Mouse (Mus musculus): ENCODE data around the gene Vmn1r121. TPM values are rescaled to one million over a fixed set of nuclear protein-coding genes. Genes with fewer than 3 reads are reported as not detected.
"Not testable (repeated sequence)": the region's sequence is repeated elsewhere in the genome, so short reads cannot be mapped to it uniquely, and the experiment has no call there.

Gene Vmn1r121
- polyA plus RNA-seq (2015; fragmentation: Nextera tagmentation; extraction: Ambion mirVana), result not detected in 2 replicates

GRCm38 (mm10) chr7:21098413-21098812, at the start of gene Vmn1r121:
Gene Vmn1r121, minus strand, starts transcription at chr7:21098513.
- not testable (repeated sequence) for H3K9me3 ChIP-seq (ENCODE audit: control insufficient read depth, low read length); H3K4me1 ChIP-seq (replicated peaks; ENCODE audit: control insufficient read depth, insufficient read depth); H3K27ac ChIP-seq (replicated peaks); H3K27me3 ChIP-seq (ENCODE audit: control insufficient read depth, insufficient read depth, low read length); H3K4me2 ChIP-seq (replicated peaks; ENCODE audit: low read depth); H3K4me3 ChIP-seq (ENCODE audit: low read depth, low read length); H3K9ac ChIP-seq (ENCODE audit: low read length); H3K36me3 ChIP-seq (ENCODE audit: control insufficient read depth, insufficient read depth, low read length); ATAC-seq (ENCODE audit: low FRiP score, low TSS enrichment); DNase-seq (ENCODE audit: low spot score)
- WGBS, result 84% methylated on average over 4 of the region's 5 CpGs

- H3K4me3 ChIP-seq (ENCODE audit: low read depth, low read length); DNase-seq (ENCODE audit: low spot score); H3K9ac ChIP-seq (ENCODE audit: low read length); H3K27ac ChIP-seq (replicated peaks); H3K4me1 ChIP-seq (replicated peaks; ENCODE audit: control insufficient read depth, insufficient read depth); H3K9me3 ChIP-seq (ENCODE audit: control insufficient read depth, low read length); ATAC-seq (ENCODE audit: low FRiP score, low TSS enrichment); H3K36me3 ChIP-seq (ENCODE audit: control insufficient read depth, insufficient read depth, low read length); H3K27me3 ChIP-seq (ENCODE audit: control insufficient read depth, insufficient read depth, low read length); H3K4me2 ChIP-seq (replicated peaks; ENCODE audit: low read depth): not testable (repeated sequence)
- WGBS, result 58% methylated on average over 2 of the region's 3 CpGs
Observed at GRCm38 (mm10) chr7:21134028-21134427, 35.7 kb upstream of the Vmn1r121 start, which contains the start of gene Vmn1r122. Gene Vmn1r122, minus strand, starts transcription at chr7:21134128.

DNA sequence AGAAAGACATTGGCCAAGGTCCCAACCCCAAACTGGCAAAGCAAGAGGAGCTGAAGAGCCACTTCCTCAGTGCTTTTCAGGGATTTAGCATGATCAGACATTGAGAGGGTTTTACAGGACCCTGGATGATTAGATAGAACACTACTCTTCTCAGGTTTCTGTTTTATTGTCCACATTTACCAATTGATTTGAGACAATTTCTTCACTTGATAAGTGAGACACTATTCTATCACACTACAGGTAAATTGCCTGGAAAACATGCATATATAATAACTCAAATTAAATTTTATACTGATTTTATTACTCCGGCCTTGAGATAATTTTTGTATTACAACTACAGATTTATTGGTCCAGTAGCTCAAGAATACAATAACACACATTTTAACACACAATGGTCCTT, 44.6 kb downstream of the Vmn1r121 start, which contains the start of gene Vmn1r120:
Gene Vmn1r120, minus strand, starts transcription at position 101 of the 400 bp plus-strand sequence.
- ATAC-seq (ENCODE audit: low FRiP score, low TSS enrichment); H3K9me3 ChIP-seq (ENCODE audit: control insufficient read depth, low read length); H3K4me1 ChIP-seq (replicated peaks; ENCODE audit: control insufficient read depth, insufficient read depth); H3K27me3 ChIP-seq (ENCODE audit: control insufficient read depth, insufficient read depth, low read length); H3K4me3 ChIP-seq (ENCODE audit: low read depth, low read length); H3K36me3 ChIP-seq (ENCODE audit: control insufficient read depth, insufficient read depth, low read length); DNase-seq (ENCODE audit: low spot score); H3K9ac ChIP-seq (ENCODE audit: low read length); H3K4me2 ChIP-seq (replicated peaks; ENCODE audit: low read depth); H3K27ac ChIP-seq (replicated peaks): not testable (repeated sequence)
- 78% methylated on average over 1 of the region's 1 CpGs for WGBS

Other genes with a start within 250 kb of the Vmn1r121 start
- gene Vmn1r116, start 226.3 kb downstream of the Vmn1r121 start, polyA plus RNA-seq (2015; fragmentation: Nextera tagmentation; extraction: Ambion mirVana), result not detected in 2 replicates
- not detected in 2 replicates for gene Vmn1r117, start 214.4 kb downstream of the Vmn1r121 start, polyA plus RNA-seq (2015; fragmentation: Nextera tagmentation; extraction: Ambion mirVana)
- gene Vmn1r118, start 186.2 kb downstream of the Vmn1r121 start, polyA plus RNA-seq (2015; fragmentation: Nextera tagmentation; extraction: Ambion mirVana), result not detected in 2 replicates
- not detected in 2 replicates for gene Vmn1r119, start 86.1 kb downstream of the Vmn1r121 start, polyA plus RNA-seq (2015; fragmentation: Nextera tagmentation; extraction: Ambion mirVana)
- not detected in 2 replicates for gene Vmn1r120, start 44.7 kb downstream of the Vmn1r121 start, polyA plus RNA-seq (2015; fragmentation: Nextera tagmentation; extraction: Ambion mirVana)
- gene Vmn1r122, start 35.6 kb upstream of the Vmn1r121 start, polyA plus RNA-seq (2015; fragmentation: Nextera tagmentation; extraction: Ambion mirVana), result not detected in 2 replicates
- not detected in 2 replicates for gene Vmn1r123, start 63.7 kb upstream of the Vmn1r121 start, polyA plus RNA-seq (2015; fragmentation: Nextera tagmentation; extraction: Ambion mirVana)
- gene Gm5157, start 91.9 kb upstream of the Vmn1r121 start, polyA plus RNA-seq (2015; fragmentation: Nextera tagmentation; extraction: Ambion mirVana), result 0.08 TPM in 1 of 2 replicates, not detected in the other
- not detected in 2 replicates for gene Vmn1r124, start 162.1 kb upstream of the Vmn1r121 start, polyA plus RNA-seq (2015; fragmentation: Nextera tagmentation; extraction: Ambion mirVana)
- gene Vmn1r125, start 173.7 kb upstream of the Vmn1r121 start, polyA plus RNA-seq (2015; fragmentation: Nextera tagmentation; extraction: Ambion mirVana), result not detected in 2 replicates
- gene Vmn1r126, start 203.0 kb upstream of the Vmn1r121 start, polyA plus RNA-seq (2015; fragmentation: Nextera tagmentation; extraction: Ambion mirVana), result not detected in 2 replicates
- not detected in 2 replicates for gene Vmn1r127, start 221.3 kb upstream of the Vmn1r121 start, polyA plus RNA-seq (2015; fragmentation: Nextera tagmentation; extraction: Ambion mirVana)